In genomic region chr11:74426306-74426705, GRCm38 (mm10) we compare ENCODE assay signal across 25 mouse cellular contexts.
"Had no signal": no experiment of that assay in that cellular context is flagged by ENCODE, and none has a peak within 500 bp of the region (broad histone marks: within the 10 kb centered on the region; RNA-seq: fewer than 3 reads in every experiment).

No protein-coding gene starts in this region.

- H3K27ac ChIP-seq: gastrocnemius, adult 2 months; heart, adult 2 months; heart, embryonic 13.5 days; heart, embryonic 15.5 days; hindbrain, embryonic 13.5 days; hindbrain, embryonic 15.5 days; hindbrain, postnatal 0 days; kidney, embryonic 15.5 days; kidney, postnatal 0 days; limb, embryonic 13.5 days; limb, embryonic 15.5 days; liver, embryonic 12.5 days; liver, embryonic 14.5 days had no signal

- DNase-seq: gastrocnemius, adult 2 months; gastrocnemius, postnatal 10 days; gastrocnemius, postnatal 25 days; heart, adult 2 months; heart, postnatal 14 days; heart, postnatal 36 days; kidney, adult 11 months; kidney, adult 2 months; kidney, adult 9 months; kidney, postnatal 14 days; kidney, postnatal 36 days; layer of hippocampus, adult 9-11 months; layer of hippocampus, postnatal 36 days; left cerebral cortex, postnatal 4 days had no signal

- H3K4me3 ChIP-seq: gastrocnemius, adult 2 months; heart, adult 2 months; heart, embryonic 13.5 days; heart, embryonic 15.5 days; hindbrain, embryonic 13.5 days; hindbrain, embryonic 15.5 days; kidney, embryonic 15.5 days; limb, embryonic 13.5 days; limb, embryonic 15.5 days; liver, embryonic 12.5 days had no signal
